Mouse (Mus musculus) testis, adult 2 months (tissue): ENCODE measurements around the gene Rad51c.

Experiments used
- CTCF ChIP-seq: fragments of 200-500 bp; IDR thresholded peaks from 2 replicates; pipeline ENCODE4 v1.5.1; 2012; ENCODE audit warnings: low read depth, mild to moderate bottlenecking, inconsistent platforms, low read length, moderate library complexity; ENCODE audit not compliant: control insufficient read depth, insufficient read depth, insufficient replicate concordance
- POLR2A ChIP-seq: fragments of 200-500 bp; IDR thresholded peaks from 2 replicates; pipeline ENCODE4 v1.6.1; 2012; ENCODE audit warnings: low read depth, mild to moderate bottlenecking, inconsistent platforms, low read length, moderate library complexity; ENCODE audit not compliant: control insufficient read depth

- no peak for TF ChIP-seq CTCF
- TF ChIP-seq POLR2A, result no peak
Measured at GRCm38 (mm10) chr11:87430374-87430773, 25.6 kb upstream of the Rad51c start.
